Mouse (Mus musculus): Measurements from ENCODE around the gene Pheta2.
"Not testable (repeated sequence)": the region's sequence is repeated elsewhere in the genome, so short reads cannot be mapped to it uniquely, and the experiment has no call there.

Pheta2 gene

GRCm38 (mm10) chr15:82343368-82344287 lies 4.9 kb downstream of the Pheta2 start:
- DNase-seq (ENCODE audit: low spot score in 2 of 2) = peak; percentile 25 to 36

- DNase-seq (ENCODE audit: low spot score in 2 of 2) = no peak
Measured at GRCm38 (mm10) chr15:82344971-82345370, 6.2 kb downstream of the Pheta2 start.

GRCm38 (mm10) chr15:82345820-82346470 lies 7.2 kb downstream of the Pheta2 start:
- DNase-seq (ENCODE audit: low spot score in 2 of 2) = peak; percentile 97 to 98

- peak in 1 of 2 experiments; percentile 24 for DNase-seq (ENCODE audit: low spot score in 2 of 2)
Measured at GRCm38 (mm10) chr15:82346580-82347302, 8.0 kb downstream of the Pheta2 start.

- no peak for DNase-seq (ENCODE audit: low spot score in 2 of 2)
Measured at GRCm38 (mm10) chr15:82347303-82347676, 8.5 kb downstream of the Pheta2 start.

- no peak for DNase-seq (ENCODE audit: low spot score in 2 of 2)
Measured at GRCm38 (mm10) chr15:82347852-82348251, 9.1 kb downstream of the Pheta2 start.

- no peak for DNase-seq (ENCODE audit: low spot score in 2 of 2)
Measured at GRCm38 (mm10) chr15:82348258-82348998, 9.7 kb downstream of the Pheta2 start.

GRCm38 (mm10) chr15:82348999-82349341 lies 10.2 kb downstream of the Pheta2 start:
- no peak for DNase-seq (ENCODE audit: low spot score in 2 of 2)

GRCm38 (mm10) chr15:82350349-82350748 lies 11.6 kb downstream of the Pheta2 start:
- no peak for DNase-seq (ENCODE audit: low spot score in 2 of 2)

GRCm38 (mm10) chr15:82351480-82351879 lies 12.7 kb downstream of the Pheta2 start:
- DNase-seq (ENCODE audit: low spot score in 2 of 2) = no peak

- peak; percentile 38 to 52 for DNase-seq (ENCODE audit: low spot score in 2 of 2)
Measured at GRCm38 (mm10) chr15:82353078-82353744, 14.5 kb downstream of the Pheta2 start.

- no peak for DNase-seq (ENCODE audit: low spot score in 2 of 2)
Measured at GRCm38 (mm10) chr15:82353745-82354113, 15.0 kb downstream of the Pheta2 start.

GRCm38 (mm10) chr15:82354126-82354945 lies 15.6 kb downstream of the Pheta2 start, which contains the start of gene Ndufa6:
Gene Ndufa6 (minus strand): TSS chr15:82354322.
- DNase-seq (ENCODE audit: low spot score in 2 of 2) = peak; percentile 96 to 99

- no peak for DNase-seq (ENCODE audit: low spot score in 2 of 2)
Measured at GRCm38 (mm10) chr15:82358431-82359260, 19.9 kb downstream of the Pheta2 start.

GRCm38 (mm10) chr15:82361459-82362018 lies 22.8 kb downstream of the Pheta2 start:
- no peak for DNase-seq (ENCODE audit: low spot score in 2 of 2)

- no peak for DNase-seq (ENCODE audit: low spot score in 2 of 2)
Measured at GRCm38 (mm10) chr15:82362234-82362633, 23.5 kb downstream of the Pheta2 start.

GRCm38 (mm10) chr15:82363801-82364200 lies 25.1 kb downstream of the Pheta2 start:
- not testable (repeated sequence) for DNase-seq (ENCODE audit: low spot score in 2 of 2)

- DNase-seq (ENCODE audit: low spot score in 2 of 2) = not testable (repeated sequence)
Measured at GRCm38 (mm10) chr15:82364561-82364960, 25.8 kb downstream of the Pheta2 start.

GRCm38 (mm10) chr15:82368146-82368545 lies 29.4 kb downstream of the Pheta2 start:
- no peak for DNase-seq (ENCODE audit: low spot score in 2 of 2)

All from spleen, postnatal 10 days (tissue).